Mouse (Mus musculus) liver, adult (tissue): Measurements from ENCODE around the gene Gm12695.

Experiments
- GATA4 ChIP-seq: IDR thresholded peaks from 2 replicates; pipeline ENCODE4 v1.6.1; 2014; ENCODE audit warnings: mild to moderate bottlenecking, low read length; ENCODE audit not compliant: insufficient replicate concordance

The Gm12695 gene

GRCm38 (mm10) chr4:96718977-96719966 lies 65.7 kb downstream of the Gm12695 start:
- no peak for TF ChIP-seq GATA4

GRCm38 (mm10) chr4:96718503-96718902 lies 66.5 kb downstream of the Gm12695 start:
- no peak for TF ChIP-seq GATA4

- no peak for TF ChIP-seq GATA4
Observed at GRCm38 (mm10) chr4:96705281-96705951, 79.6 kb downstream of the Gm12695 start.

- no peak for TF ChIP-seq GATA4
Observed at GRCm38 (mm10) chr4:96698218-96698561, 86.8 kb downstream of the Gm12695 start.

- TF ChIP-seq GATA4: no peak
Observed at GRCm38 (mm10) chr4:96697511-96698217, 87.3 kb downstream of the Gm12695 start.

- no peak for TF ChIP-seq GATA4
Observed at GRCm38 (mm10) chr4:96696614-96697360, 88.2 kb downstream of the Gm12695 start.

GRCm38 (mm10) chr4:96687358-96687803 lies 97.6 kb downstream of the Gm12695 start:
- TF ChIP-seq GATA4: no peak

GRCm38 (mm10) chr4:96683474-96683873 lies 101.5 kb downstream of the Gm12695 start:
- TF ChIP-seq GATA4: no peak

GRCm38 (mm10) chr4:96680966-96681365 lies 104.0 kb downstream of the Gm12695 start:
- TF ChIP-seq GATA4: no peak

- no peak for TF ChIP-seq GATA4
Observed at GRCm38 (mm10) chr4:96680233-96680632, 104.8 kb downstream of the Gm12695 start.
